Mouse (Mus musculus): ENCODE data around the gene Tmem43. TPM values are rescaled to one million over a fixed set of nuclear protein-coding genes. Genes with fewer than 3 reads are reported as not detected.
A peak's percentile ranks its signal among the peaks of the same experiment; 100 is the strongest.

Tmem43 gene
- polyA plus RNA-seq, 1 experiment from 2014 or later: 72.0 TPM

- H3K4me1 ChIP-seq (replicated peaks; ENCODE audit: control insufficient read depth, insufficient read depth): no peaks in the 10 kb centered on the region
- 85% methylated on average over 8 of the region's 8 CpGs for WGBS
- H3K4me3 ChIP-seq (ENCODE audit: low read depth, low read length): no peak overlapping the region
- H3K4me2 ChIP-seq (replicated peaks; ENCODE audit: low read depth): no peak overlapping the region
- no peaks in the 10 kb centered on the region for H3K27me3 ChIP-seq (ENCODE audit: control insufficient read depth, insufficient read depth, low read length)
- H3K27ac ChIP-seq (replicated peaks): no peak overlapping the region
- H3K36me3 ChIP-seq (ENCODE audit: control insufficient read depth, insufficient read depth, low read length): peaks cover 24% of the 10 kb centered on the region
- no peak for ATAC-seq (ENCODE audit: low FRiP score, low TSS enrichment)
- no peak overlapping the region for H3K9ac ChIP-seq (ENCODE audit: low read length)
- TF ChIP-seq CTCF (IDR thresholded peaks at IDR 0.05; ENCODE audit: low read depth) (no peak), EP300 (optimal IDR thresholded peaks at IDR 0.05) (no peak)
- DNase-seq (ENCODE audit: low spot score): no peak
- no peaks in the 10 kb centered on the region for H3K9me3 ChIP-seq (ENCODE audit: control insufficient read depth, low read length)
These were observed 21.0 kb downstream of the Tmem43 start for GRCm38 (mm10) chr6:91494526-91494925.

DNA sequence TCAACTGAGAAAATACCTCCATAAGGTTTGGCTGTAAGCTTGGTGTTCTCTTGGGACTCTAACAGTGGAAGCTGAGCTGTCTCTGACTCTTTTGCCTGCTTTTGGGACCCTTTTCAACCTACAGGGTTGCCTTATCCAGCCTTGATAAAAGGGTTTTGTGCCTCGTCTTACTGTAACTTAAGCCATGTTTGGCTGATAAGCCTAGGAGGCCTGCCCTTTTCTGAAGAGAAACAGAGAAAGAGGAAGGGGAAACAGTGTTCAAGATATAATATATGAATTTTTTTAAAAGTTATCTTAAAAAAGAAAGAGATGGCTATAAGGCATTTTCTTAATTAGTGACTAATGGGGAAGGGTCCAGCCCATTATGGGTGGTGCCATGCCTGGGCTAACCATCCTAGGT is 29.8 kb downstream of the Tmem43 start:
- WGBS: 83% methylated on average over 1 of the region's 1 CpGs
- Histone ChIP-seq H3K4me3 (ENCODE audit: low read depth, low read length) (no peak overlapping the region), H3K27ac (replicated peaks) (no peak overlapping the region), H3K9me3 (ENCODE audit: control insufficient read depth, low read length) (no peaks in the 10 kb centered on the region), H3K4me1 (replicated peaks; ENCODE audit: control insufficient read depth, insufficient read depth) (no peaks in the 10 kb centered on the region), H3K36me3 (ENCODE audit: control insufficient read depth, insufficient read depth, low read length) (peaks cover 56% of the 10 kb centered on the region), H3K4me2 (replicated peaks; ENCODE audit: low read depth) (no peak overlapping the region), H3K9ac (ENCODE audit: low read length) (no peak overlapping the region), H3K27me3 (ENCODE audit: control insufficient read depth, insufficient read depth, low read length) (no peaks in the 10 kb centered on the region)
- DNase-seq (ENCODE audit: low spot score): no peak
- no peak for TF ChIP-seq CTCF (IDR thresholded peaks at IDR 0.05; ENCODE audit: low read depth)
- no peak for TF ChIP-seq EP300 (optimal IDR thresholded peaks at IDR 0.05)
- no peak for ATAC-seq (ENCODE audit: low FRiP score, low TSS enrichment)

- H3K36me3 ChIP-seq (ENCODE audit: control insufficient read depth, insufficient read depth, low read length): peaks cover 44% of the 10 kb centered on the region
- WGBS: 88% methylated on average over 5 of the region's 5 CpGs
- no peak overlapping the region for H3K4me2 ChIP-seq (replicated peaks; ENCODE audit: low read depth)
These were observed 32.5 kb downstream of the Tmem43 start for GRCm38 (mm10) chr6:91506036-91506435.

GRCm38 (mm10) chr6:91508041-91508440 is 34.5 kb downstream of the Tmem43 start:
- Histone ChIP-seq H3K9ac (ENCODE audit: low read length) (no peak overlapping the region), H3K27me3 (ENCODE audit: control insufficient read depth, insufficient read depth, low read length) (no peaks in the 10 kb centered on the region), H3K36me3 (ENCODE audit: control insufficient read depth, insufficient read depth, low read length) (peaks cover 41% of the 10 kb centered on the region), H3K27ac (replicated peaks) (no peak overlapping the region), H3K9me3 (ENCODE audit: control insufficient read depth, low read length) (no peaks in the 10 kb centered on the region), H3K4me1 (replicated peaks; ENCODE audit: control insufficient read depth, insufficient read depth) (no peaks in the 10 kb centered on the region), H3K4me3 (ENCODE audit: low read depth, low read length) (no peak overlapping the region), H3K4me2 (replicated peaks; ENCODE audit: low read depth) (no peak overlapping the region)
- ATAC-seq (ENCODE audit: low FRiP score, low TSS enrichment) (no peak), DNase-seq (ENCODE audit: low spot score) (no peak)
- TF ChIP-seq EP300 (optimal IDR thresholded peaks at IDR 0.05) (no peak), CTCF (IDR thresholded peaks at IDR 0.05; ENCODE audit: low read depth) (no peak)
- 87% methylated on average over 3 of the region's 3 CpGs for WGBS

More at GRCm38 (mm10) chr6:91506036-91506435, 32.5 kb downstream of the Tmem43 start:
- no peak overlapping the region for H3K4me3 ChIP-seq (ENCODE audit: low read depth, low read length)
- H3K27ac ChIP-seq (replicated peaks): no peak overlapping the region
- no peaks in the 10 kb centered on the region for H3K4me1 ChIP-seq (replicated peaks; ENCODE audit: control insufficient read depth, insufficient read depth)
- H3K27me3 ChIP-seq (ENCODE audit: control insufficient read depth, insufficient read depth, low read length): no peaks in the 10 kb centered on the region
- TF ChIP-seq EP300 (optimal IDR thresholded peaks at IDR 0.05) (no peak), CTCF (IDR thresholded peaks at IDR 0.05; ENCODE audit: low read depth) (no peak)
- DNase-seq (ENCODE audit: low spot score): no peak
- ATAC-seq (ENCODE audit: low FRiP score, low TSS enrichment): no peak
- H3K9me3 ChIP-seq (ENCODE audit: control insufficient read depth, low read length): no peaks in the 10 kb centered on the region
- H3K9ac ChIP-seq (ENCODE audit: low read length): no peak overlapping the region

DNA sequence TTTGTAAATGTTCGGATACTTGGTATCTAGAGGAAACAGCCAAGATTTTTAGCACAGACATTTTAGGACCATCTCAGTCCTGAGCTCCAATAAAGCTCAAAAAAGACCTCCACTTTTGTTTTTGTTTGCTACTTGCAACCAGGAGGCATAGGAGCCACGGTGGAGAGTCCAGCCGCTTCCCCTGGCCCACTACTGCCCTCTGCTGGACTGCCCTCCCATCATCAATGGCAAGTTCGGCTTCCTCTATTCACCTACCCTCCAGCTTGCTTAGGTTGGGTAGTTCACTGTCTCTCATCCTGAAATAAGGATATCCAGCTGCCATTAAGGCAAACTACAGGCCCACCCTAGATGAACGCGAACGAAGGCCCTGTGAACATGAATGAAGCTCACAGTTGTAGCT is 35.8 kb downstream of the Tmem43 start:
- Histone ChIP-seq H3K4me1 (replicated peaks; ENCODE audit: control insufficient read depth, insufficient read depth) (no peaks in the 10 kb centered on the region; the same call in 1 of the 2 replicates), H3K27me3 (ENCODE audit: control insufficient read depth, insufficient read depth, low read length) (no peaks in the 10 kb centered on the region), H3K4me3 (ENCODE audit: low read depth, low read length) (no peak overlapping the region), H3K9me3 (ENCODE audit: control insufficient read depth, low read length) (no peaks in the 10 kb centered on the region), H3K4me2 (replicated peaks; ENCODE audit: low read depth) (no peak overlapping the region), H3K36me3 (ENCODE audit: control insufficient read depth, insufficient read depth, low read length) (peaks cover 31% of the 10 kb centered on the region), H3K27ac (replicated peaks) (no peak overlapping the region), H3K9ac (ENCODE audit: low read length) (no peak overlapping the region)
- TF ChIP-seq EP300 (optimal IDR thresholded peaks at IDR 0.05) (no peak), CTCF (IDR thresholded peaks at IDR 0.05; ENCODE audit: low read depth) (peak; percentile 91)
- no peak for ATAC-seq (ENCODE audit: low FRiP score, low TSS enrichment)
- peak; percentile 85 for DNase-seq (ENCODE audit: low spot score)
- WGBS: 43% methylated on average over 7 of the region's 7 CpGs

GRCm38 (mm10) chr6:91510211-91510610 is 36.7 kb downstream of the Tmem43 start:
- no peaks in the 10 kb centered on the region for H3K27me3 ChIP-seq (ENCODE audit: control insufficient read depth, insufficient read depth, low read length)
- TF ChIP-seq CTCF (IDR thresholded peaks at IDR 0.05; ENCODE audit: low read depth): no peak
- no peak for TF ChIP-seq EP300 (optimal IDR thresholded peaks at IDR 0.05)
- H3K27ac ChIP-seq (replicated peaks): no peak overlapping the region
- peaks cover 4% of the 10 kb centered on the region; the same call in 1 of the 2 replicates for H3K4me1 ChIP-seq (replicated peaks; ENCODE audit: control insufficient read depth, insufficient read depth)
- ATAC-seq (ENCODE audit: low FRiP score, low TSS enrichment) (no peak), DNase-seq (ENCODE audit: low spot score) (no peak)
- no peaks in the 10 kb centered on the region for H3K9me3 ChIP-seq (ENCODE audit: control insufficient read depth, low read length)
- peaks cover 24% of the 10 kb centered on the region for H3K36me3 ChIP-seq (ENCODE audit: control insufficient read depth, insufficient read depth, low read length)
- 79% methylated on average over 10 of the region's 10 CpGs for WGBS
- no peak overlapping the region for H3K4me3 ChIP-seq (ENCODE audit: low read depth, low read length)
- no peak overlapping the region for H3K9ac ChIP-seq (ENCODE audit: low read length)
- H3K4me2 ChIP-seq (replicated peaks; ENCODE audit: low read depth): no peak overlapping the region

Data from stomach, postnatal 0 days (tissue).